Mouse (Mus musculus): ENCODE data around the gene Cyp51.

- TF ChIP-seq CTCF (IDR thresholded peaks at IDR 0.05; ENCODE audit: low read depth, low read length) (no peak), POLR2A (IDR thresholded peaks at IDR 0.05; ENCODE audit: borderline replicate concordance, low read depth, low read length) (no peak)
These were observed 44.2 kb downstream of the Cyp51 start for GRCm38 (mm10) chr5:4060313-4060712.
